Mouse (Mus musculus): ENCODE results near the gene Tbkbp1.
"Not testable (repeated sequence)": the region's sequence is repeated elsewhere in the genome, so short reads cannot be mapped to it uniquely, and the experiment has no call there.

Gene Tbkbp1

DNA sequence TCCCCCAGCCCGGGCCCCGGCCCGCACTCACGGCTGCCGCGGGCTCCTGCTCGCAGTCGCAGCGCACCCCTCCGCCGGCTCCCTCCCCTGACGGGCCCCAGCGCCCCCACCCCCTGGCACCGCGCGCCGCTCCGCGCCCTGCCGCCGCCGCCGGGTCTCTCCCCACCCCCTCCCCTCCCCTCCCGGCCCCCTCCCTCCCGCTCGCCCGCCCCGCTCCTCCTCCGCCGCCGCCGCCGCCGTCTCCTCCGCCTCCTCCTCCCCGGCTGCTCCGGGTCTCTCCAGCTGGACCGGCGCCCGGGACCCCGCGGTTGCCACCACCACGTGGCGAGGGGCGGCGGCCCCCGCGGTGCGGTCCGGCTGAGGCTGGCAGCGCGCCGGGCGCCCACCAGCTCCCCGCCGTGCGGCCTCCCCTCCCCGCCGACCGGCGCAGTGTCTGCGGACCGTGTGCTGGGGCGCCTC, at the start of gene Tbkbp1:
Gene Tbkbp1, minus strand, starts transcription at position 153 of the 459 bp plus-strand sequence.
- DNase-seq (ENCODE audit: low read depth in 1 of 2, low spot score in 2 of 2) = no peak

DNA sequence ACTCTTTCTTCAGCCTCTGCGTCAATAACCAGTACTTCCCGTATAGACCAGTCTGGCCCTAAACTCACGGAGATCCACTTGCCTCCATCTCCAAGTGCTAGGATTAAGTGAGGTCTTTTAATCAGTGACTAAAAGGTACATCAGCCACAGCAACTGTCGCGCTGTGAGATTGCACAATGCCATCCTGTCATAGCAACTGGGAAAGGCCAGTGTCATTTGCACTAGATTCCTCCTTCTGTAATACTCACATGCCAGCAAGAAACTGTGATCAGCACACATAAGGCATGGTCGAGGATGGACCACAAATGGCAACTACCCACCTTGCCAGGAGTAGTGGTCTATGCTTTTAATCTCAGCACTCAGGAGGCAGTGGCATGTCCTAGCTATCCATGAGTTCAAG, 48.2 kb upstream of the Tbkbp1 start:
- no peak for DNase-seq (ENCODE audit: low read depth in 1 of 2, low spot score in 2 of 2)

DNA sequence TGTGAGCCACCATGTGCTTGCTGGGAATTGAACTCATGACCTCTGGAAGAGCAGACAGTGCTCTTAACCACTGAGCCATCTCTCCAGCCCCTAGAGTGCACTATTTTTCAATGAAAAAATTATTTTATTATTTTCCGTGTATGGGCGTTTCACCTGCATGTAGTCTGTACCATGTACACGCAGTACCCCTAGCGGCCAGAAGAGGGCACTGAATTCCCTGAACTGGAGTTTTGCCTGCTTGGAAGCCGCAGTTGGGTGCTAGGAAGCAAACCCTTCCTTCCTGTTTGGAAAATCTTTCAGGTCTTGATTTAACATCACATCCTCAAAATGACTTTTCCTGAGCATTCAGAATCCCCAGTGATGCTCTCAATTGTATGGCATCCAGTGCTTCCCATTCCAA, 47.3 kb upstream of the Tbkbp1 start:
- peak; percentile 14 to 37 for DNase-seq (ENCODE audit: low read depth in 1 of 2, low spot score in 2 of 2)

DNA sequence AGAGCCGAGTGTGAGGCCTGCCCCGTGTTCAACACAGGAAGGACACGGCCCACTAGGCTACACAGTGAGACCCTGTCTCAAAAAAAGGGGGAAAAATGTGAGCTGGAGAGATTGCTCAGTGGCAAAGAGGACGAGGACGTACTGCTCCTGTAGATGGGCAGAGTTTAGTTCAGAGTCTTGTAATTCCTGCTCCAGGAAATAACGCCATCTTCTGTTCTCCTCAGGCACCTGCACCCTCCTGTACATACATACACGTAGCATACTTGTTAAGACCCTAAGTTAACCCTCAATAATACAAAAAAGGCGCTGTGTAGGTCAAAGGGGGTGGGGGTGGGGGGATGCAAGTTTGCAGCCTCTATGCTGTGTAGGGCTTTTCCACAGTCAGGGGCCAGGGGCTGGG, 45.7 kb upstream of the Tbkbp1 start:
- no peak for DNase-seq (ENCODE audit: low read depth in 1 of 2, low spot score in 2 of 2)

DNA sequence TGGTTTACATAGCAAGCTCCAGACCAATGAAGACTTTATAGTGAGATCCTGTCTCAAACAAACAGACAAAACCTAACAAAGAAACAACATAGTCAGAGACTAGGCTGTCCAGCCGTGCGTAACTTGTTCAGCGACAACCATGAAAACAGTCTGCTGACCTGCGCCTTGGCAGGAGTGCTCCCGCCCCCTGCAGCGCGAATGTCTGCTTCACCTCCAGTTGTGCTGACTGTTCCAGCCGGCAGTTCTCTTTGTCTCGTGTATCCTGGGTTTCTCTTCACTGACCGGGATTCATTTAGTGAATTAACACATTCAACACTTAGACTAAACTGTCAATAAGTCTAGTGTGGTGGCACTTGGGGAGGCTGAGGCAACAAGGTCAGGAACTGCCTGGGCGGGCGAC, 45.2 kb upstream of the Tbkbp1 start:
- no peak for DNase-seq (ENCODE audit: low read depth in 1 of 2, low spot score in 2 of 2)

DNA sequence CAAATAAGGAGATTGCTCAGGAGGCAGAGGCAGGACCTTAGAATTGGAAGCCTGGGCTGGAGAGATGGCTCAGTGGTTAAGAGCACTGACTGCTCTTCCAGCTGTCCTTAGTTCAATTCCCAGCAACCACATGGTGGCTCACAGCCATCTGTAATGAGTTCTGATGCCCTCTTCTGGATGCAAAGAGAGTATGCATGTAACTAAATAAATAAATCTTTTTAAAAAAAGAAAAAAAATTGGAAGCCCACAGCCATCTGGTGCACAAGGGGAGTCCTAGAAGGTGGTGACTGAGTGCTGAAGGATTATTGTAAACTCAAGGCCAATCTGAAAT, 41.3 kb upstream of the Tbkbp1 start:
- DNase-seq (ENCODE audit: low read depth in 1 of 2, low spot score in 2 of 2) = no peak

DNA sequence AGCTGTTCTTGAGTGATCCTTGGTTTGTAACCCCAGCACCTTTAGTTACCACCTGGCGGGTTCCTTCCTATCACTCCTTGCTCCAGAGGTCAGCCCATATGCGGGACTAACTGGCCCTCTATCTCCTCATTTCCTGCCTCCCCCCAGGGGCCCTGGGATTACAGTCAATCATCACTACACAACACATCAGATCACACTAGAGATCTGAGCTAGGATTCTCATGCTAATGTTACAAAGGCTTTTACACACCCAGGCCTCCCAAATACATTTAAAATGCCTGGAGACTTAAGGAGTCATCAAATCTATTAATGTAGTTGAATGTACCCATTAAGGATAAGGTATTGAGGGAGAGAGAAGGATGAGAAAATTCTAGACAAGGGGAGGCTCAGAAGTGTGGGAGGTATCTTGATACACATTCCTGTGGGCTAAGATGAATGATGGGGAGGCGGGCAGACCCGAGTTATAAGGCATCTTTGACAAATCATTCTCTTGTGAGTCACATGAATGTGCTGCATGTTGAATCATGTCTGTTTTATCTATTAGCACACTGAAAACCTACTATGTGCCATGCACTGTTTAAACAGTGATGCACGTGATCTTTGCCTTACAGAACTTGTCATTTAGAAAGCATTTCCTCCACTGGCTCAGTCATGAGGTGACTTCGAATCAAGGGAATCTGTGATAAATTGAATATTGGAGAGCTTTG, 40.8 kb upstream of the Tbkbp1 start:
- DNase-seq (ENCODE audit: low read depth in 1 of 2, low spot score in 2 of 2) = no peak

DNA sequence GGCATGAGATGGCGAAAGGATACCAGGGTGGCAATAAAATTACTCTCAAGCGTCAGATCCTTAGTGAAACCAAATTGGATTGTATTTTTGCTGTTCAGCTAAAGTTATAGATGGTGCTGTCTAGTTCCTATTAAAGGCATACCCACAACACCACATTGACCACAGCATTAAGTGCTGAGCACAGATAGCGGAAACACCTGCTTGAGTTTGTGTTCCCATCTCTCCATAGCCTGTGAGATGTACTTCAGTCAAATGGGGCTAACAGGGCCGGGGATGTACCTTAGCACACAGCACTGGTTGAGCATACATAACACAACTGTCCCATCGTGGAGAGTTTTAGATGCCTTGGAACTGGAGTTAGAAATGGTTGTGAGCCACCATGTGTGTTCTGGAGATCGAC, 39.7 kb upstream of the Tbkbp1 start:
- DNase-seq (ENCODE audit: low read depth in 1 of 2, low spot score in 2 of 2) = no peak

DNA sequence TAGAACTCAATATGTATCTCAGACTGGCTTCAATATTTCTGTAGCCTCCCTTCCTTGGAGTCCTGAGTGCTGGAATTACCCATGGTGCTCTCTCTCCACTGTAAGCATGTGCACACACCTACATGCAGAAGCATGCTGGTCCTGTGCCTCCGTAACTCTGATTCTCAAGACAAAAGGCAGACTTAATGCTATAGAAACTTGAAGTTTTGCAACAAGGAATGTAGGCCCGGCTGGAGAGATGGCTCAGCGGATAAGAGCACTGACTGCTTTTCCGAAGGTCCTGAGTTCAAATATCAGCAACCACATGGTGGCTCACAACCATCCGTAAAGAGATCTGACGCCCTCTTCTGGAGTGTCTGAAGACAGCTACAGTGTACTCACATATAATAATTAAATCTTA, 38.4 kb upstream of the Tbkbp1 start:
- DNase-seq (ENCODE audit: low read depth in 1 of 2, low spot score in 2 of 2) = not testable (repeated sequence)

DNA sequence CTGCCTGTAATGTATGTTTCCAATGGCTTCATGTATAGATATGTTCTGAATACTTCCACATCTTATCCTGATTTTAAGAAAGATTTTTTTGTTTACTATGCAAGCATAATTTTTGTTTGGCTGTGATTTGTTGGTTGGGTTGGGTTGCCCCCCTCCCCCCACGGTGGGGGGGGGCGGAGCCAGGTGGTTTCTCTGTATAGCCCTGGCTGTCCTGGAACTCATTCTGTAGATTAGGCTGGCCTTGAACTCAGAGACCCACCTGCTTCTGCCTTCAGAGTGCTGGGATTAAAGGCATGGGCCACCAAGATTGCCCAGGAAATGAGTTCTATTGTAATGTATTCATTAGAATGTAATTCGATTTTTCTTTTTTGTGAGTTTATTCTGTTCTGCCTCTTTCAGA, 37.9 kb upstream of the Tbkbp1 start:
- no peak for DNase-seq (ENCODE audit: low read depth in 1 of 2, low spot score in 2 of 2)

DNA sequence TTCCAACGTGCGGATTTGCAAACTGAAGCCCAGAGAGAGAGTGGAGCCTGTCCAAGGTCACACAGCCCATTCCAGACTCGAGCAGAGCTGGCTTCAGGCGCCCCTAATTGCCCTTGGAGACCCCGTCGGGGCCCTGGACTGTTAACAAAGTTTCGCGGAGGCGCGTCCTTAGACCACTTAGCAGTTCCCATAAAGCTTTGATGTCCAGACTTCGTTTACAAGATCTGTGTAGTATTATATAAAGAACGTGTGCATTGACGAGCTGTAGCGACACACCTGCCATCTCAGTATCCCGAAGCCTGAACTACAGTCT, 37.3 kb upstream of the Tbkbp1 start:
- DNase-seq (ENCODE audit: low read depth in 1 of 2, low spot score in 2 of 2) = no peak

DNA sequence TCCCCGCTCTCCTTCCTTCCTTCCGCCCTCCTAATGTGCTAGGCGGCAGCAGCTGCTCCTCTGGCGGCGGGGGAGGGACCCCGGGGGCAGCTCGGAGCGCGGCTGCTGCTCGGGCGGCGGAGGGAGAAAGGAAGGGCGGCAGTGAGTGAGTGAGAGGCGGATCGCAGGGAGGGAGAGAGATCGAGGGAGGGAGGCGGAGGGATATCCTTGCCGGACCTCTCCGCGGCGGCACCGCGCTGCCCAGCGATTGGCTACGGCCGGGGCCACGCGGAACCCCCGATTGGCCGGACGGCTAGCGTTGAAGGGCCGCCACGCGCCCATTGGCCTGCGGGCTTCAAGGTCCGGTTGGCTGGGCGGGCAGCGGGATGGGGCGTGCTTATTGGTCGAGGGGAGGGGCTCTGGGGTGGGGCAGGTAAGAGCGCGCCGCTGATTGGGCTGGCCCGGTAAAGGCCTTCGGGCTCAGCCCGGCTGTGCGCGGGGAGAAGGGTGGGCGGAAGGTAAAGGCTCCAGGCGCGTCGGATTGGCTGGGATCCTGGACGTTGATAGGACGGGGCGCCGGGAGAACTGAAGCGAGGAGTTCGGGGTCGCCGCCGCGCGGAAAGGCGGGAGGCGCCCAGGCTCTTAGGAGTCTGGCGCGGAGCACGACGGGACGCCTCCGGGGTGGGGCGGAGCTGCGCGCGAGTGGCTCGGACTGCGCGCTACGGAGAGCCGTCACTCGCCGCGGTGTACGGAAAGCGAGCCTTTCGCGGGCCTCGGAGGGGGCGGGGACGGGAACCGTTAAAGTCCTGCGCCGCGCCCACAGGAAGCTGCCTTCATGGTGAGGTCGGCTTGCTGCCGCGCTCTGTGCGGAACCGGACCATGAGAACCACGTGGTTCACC, 36.7 kb upstream of the Tbkbp1 start, which contains the start of gene Kpnb1:
Gene Kpnb1, minus strand, starts transcription at position 118 of the 879 bp plus-strand sequence.
- DNase-seq (ENCODE audit: low read depth in 1 of 2, low spot score in 2 of 2) = peak; percentile 97

DNA sequence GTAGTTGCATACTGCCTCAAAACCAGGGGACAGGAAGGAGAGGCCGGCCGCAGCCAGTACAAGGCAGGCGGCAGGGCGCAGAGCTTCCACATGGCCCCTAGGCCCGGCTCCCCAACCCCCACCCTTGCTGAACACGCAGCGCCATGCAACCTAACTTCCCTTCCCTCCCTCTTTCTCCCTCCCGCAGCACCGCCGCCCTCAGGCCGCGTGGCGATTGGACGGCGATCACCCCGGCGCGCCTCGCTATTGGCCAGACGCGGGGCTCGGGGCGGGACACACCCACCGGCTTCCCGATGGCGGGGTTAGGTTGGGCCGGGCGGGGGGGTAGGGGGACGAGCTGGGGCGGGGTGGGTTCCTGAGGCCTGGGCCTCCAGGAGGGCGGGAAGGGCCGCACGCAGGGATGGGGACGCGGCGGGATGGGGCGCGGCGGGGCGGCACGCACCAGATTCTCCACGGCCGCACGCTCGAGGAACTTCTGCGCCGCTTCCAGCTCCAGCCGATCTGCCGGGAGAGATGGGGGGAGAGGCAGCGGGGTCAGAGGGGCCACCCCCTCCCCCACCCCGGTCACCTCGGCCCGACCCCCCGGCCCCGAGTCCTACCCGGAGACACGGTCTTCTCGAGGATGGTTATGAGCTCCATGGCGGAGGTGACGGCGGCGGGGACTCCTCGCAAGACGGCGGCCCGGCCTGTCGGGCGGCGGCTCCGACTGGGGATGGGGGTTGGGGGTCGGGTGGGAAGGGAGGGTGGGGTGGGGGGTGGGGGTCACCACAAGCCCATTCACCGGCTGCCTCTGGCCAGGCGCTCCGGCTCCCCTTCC, 35.9 kb upstream of the Tbkbp1 start:
- DNase-seq (ENCODE audit: low read depth in 1 of 2, low spot score in 2 of 2) = peak; percentile 91 to 93

DNA sequence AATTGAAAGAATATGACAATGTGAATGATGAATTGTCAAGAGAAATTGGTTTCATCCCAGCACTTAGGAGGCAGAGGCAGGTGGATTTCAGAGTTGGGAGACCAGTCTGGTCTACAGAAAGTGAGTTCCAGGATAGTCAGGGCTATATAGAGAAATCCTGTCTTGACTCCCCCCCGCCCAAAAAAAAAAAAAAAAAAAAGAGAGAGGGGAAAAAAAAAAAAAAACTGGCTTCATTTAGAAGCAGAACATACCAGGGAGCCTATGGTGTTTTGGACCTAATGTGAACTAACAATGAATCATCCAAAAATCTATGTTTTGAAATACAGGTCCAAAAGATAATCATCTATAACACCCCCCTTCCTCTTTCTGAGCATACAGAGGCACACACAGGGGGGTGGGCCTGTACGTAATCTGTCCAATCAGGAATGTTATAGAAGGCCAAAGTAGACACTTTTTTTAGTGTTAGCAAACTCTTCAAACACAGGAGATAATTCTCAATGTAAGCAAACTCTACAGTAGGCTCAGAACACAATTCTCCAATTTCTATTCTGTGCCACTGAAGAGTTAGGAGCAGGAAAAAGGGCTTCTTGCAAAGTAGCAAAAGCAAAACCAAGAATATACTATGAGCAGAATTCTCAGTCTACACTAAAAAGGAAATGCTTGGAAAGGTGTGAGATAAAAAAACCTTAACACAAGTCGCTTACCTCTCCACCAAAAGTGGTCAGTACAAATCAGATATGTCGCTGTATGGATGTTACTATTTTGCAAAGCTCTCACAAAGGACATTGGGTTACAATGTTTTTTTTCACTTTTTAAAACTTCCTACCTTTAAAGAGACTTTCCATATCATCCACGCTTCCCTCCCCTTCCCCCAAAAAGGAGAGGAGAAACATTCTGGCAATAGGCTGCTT, 34.7 kb upstream of the Tbkbp1 start:
- no peak for DNase-seq (ENCODE audit: low read depth in 1 of 2, low spot score in 2 of 2)

DNA sequence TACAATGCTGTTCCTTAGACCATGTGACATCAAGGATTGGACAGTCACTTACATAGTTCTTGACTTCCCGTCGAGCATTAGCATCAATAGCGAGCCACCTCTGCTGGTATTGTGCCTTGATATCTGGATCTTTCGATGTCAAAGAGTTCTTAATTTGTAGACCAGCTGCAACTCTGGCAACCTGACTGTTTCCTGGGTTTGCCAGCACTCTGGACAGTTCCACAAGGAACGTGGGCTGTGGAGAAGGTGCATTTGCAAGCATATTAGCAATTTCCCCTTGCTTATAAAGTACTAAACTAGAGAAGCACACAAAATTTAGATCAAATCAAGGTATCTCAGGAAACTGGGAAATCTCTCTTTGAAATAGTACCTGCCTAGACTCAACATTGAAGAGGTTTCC, 33.6 kb upstream of the Tbkbp1 start:
- DNase-seq (ENCODE audit: low read depth in 1 of 2, low spot score in 2 of 2) = no peak

DNA sequence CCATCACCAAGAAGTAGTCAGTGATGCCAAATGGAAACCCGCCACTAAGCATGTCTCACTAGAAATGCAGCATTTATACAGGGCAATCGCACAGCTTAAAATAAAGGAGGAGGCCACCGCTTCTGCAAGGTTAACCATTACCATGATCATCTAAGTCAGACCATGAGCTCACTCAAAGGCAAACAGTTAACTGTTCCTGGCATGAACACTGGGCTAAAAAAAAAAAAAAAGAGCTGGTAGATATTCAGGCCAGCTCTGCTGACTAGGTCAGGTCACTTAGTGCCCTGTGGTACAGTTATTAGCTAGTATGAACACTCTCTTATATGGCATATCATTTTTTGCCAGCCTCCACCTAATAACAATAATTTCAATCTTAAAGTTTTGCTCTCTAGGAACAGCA, 31.2 kb upstream of the Tbkbp1 start:
- no peak for DNase-seq (ENCODE audit: low read depth in 1 of 2, low spot score in 2 of 2)

DNA sequence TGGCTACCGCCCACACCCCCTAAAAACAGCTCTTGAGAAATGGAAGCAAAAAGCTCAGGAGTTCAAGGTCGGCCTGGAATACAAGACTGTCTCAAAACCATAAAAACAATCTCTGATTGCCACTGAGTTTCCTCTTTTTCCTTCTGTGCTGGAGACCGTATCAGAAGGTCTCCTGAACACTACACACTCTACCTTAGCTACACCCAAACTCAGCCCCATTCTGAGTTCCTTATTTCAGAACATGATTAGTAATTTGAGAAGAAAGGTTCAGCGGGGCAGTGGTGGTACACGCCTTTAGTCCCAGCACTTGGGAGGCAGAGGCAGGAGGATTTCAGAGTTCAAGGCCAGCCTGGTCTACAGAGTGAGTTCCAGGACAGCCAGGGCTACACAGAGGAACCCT, 29.8 kb upstream of the Tbkbp1 start:
- DNase-seq (ENCODE audit: low read depth in 1 of 2, low spot score in 2 of 2) = no peak

DNA sequence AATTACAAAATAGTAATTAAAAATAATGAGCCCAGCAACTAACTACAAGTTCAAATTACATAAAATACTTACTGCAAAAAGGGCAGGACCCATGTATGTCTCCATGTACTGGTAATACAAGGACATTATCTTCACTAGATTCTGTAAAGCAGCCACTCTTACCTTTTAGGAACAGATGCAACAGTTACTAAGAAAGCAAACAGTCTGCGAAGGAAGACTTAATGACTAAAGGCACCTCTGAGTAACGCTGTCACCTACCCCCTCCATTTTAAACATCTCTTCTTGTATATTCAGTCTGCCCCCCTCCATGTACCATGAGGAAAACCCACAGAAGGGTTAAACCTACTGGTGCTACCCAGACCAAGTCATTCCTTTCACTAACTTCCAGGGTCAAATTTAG, 26.9 kb upstream of the Tbkbp1 start:
- DNase-seq (ENCODE audit: low read depth in 1 of 2, low spot score in 2 of 2) = no peak

DNA sequence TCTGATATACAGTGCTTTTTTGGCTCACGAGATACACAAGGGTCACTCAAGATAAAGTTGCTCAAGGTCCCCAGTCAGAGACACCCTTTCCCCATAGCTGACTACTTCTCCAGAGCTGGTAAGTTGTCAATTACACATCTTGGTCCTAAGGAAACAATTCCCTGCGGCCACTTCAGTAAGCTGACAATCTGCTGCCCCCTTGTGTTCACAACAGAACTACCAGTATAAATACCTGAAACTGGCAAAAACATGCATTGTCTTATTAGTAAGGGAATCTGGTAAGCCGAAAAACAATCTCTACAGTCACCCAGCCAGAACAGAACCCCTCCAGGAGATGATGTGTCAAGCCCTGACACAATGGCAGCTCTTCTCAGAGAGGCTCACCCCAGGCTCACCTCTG, 25.6 kb upstream of the Tbkbp1 start:
- no peak for DNase-seq (ENCODE audit: low read depth in 1 of 2, low spot score in 2 of 2)

DNA sequence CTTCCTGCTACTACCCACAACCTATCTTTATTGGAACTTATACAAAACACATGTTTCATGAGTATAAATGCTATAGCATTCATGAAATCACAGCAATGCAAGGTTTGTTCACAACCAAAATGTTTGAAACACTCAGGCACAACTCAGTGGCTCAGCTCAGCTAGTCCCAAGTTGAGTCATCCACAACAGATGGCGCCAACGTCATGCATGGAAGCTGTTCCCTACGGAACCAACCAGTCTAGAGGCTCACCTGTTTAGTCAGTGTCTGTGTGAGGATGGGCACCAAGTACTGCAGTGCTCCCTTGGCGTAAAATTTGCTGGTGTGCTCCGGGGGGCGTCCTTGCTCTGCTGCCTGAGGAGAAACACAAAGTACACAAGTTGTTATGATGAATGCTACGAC, 24.2 kb upstream of the Tbkbp1 start:
- DNase-seq (ENCODE audit: low read depth in 1 of 2, low spot score in 2 of 2) = no peak

DNA sequence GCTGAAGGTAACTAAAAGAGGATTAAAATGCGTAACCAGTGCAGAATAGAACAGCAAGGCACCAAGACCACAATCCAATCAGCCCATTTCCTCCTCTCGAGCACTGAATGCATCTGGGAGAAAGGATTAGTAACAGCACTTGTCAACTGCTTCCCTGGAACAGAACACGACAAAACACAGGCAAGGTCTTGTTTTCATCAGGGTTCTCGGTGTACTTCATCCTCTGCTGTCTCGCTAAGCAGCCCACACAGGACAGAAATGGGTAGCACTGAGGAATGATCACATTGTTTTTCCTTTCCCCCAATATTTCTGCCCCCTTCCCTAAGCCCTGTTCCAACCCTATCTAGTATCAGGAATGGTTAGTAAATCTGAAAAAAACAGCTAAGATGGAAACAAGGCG, 9.0 kb upstream of the Tbkbp1 start:
- DNase-seq (ENCODE audit: low read depth in 1 of 2, low spot score in 2 of 2) = no peak
